Mouse (Mus musculus) CH12.LX (cell line): ENCODE measurements around the gene Crtc1. TPM values are rescaled to one million over a fixed set of nuclear protein-coding genes. Genes with fewer than 3 reads are reported as not detected.

ENCODE experiments used
- DNase-seq: peaks from one replicate; pipeline ENCODE4 v3.0.0-alpha.2; 2013; ENCODE audit errors: extremely low read depth
- H3K27ac ChIP-seq: 2 replicates; pipeline ENCODE4 v1.5.1; 2012; ENCODE audit warnings: low read depth, mild to moderate bottlenecking, control low read depth, moderate library complexity; ENCODE audit not compliant: insufficient read depth
- H3K27me3 ChIP-seq: replicated peaks from 2 replicates; pipeline ENCODE3; 2012; ENCODE audit warnings: inconsistent platforms
- H3K36me3 ChIP-seq, 2 experiments: replicated peaks in 1 of 2; 2 replicates each; pipeline versions ENCODE3 to v1.6.1; 2012; ENCODE audit warnings: inconsistent platforms in 1 of 2, low read length in 1 of 2, mild to moderate bottlenecking in 1 of 2, mixed read lengths in 1 of 2, moderate library complexity in 1 of 2; ENCODE audit not compliant: control insufficient read depth in 1 of 2, insufficient read depth in 1 of 2
- H3K4me1 ChIP-seq, 2 experiments: 2 replicates each; pipeline ENCODE4 v1.6.1; 2012; ENCODE audit warnings: inconsistent platforms in 1 of 2, moderate library complexity in 1 of 2; ENCODE audit not compliant: insufficient read depth in 2 of 2, control insufficient read depth in 1 of 2
- H3K4me2 ChIP-seq: 2 replicates; pipeline ENCODE4 v1.6.1; 2012; ENCODE audit warnings: low read depth, mild to moderate bottlenecking, control low read depth; ENCODE audit not compliant: poor library complexity, insufficient read depth, severe bottlenecking
- H3K4me3 ChIP-seq, 3 experiments: fragments of 150-350 bp in 1 of 3; sonication (generic) in 1 of 3; replicated peaks in 1 of 3; 2 replicates each; pipeline versions ENCODE3 to v1.5.1; 2011 to 2012; ENCODE audit warnings: low read depth in 2 of 3, low read length in 2 of 3, mild to moderate bottlenecking in 2 of 3, moderate library complexity in 2 of 3, control low read depth in 1 of 3, improper control_type of control experiment in 1 of 3, inconsistent platforms in 1 of 3, mixed read lengths in 1 of 3; ENCODE audit not compliant: poor library complexity in 1 of 3
- H3K79me2 ChIP-seq: replicated peaks from 2 replicates; pipeline ENCODE4 v1.6.1; 2012; ENCODE audit warnings: mild to moderate bottlenecking, moderate library complexity; ENCODE audit not compliant: control insufficient read depth, poor library complexity, insufficient read depth, severe bottlenecking; ENCODE audit errors: extremely low read depth
- H3K9ac ChIP-seq: 2 replicates; pipeline ENCODE4 v1.6.1; 2012; ENCODE audit warnings: low read depth, mild to moderate bottlenecking, control low read depth, moderate library complexity; ENCODE audit not compliant: insufficient read depth
- H3K9me3 ChIP-seq: replicated peaks from 2 replicates; pipeline ENCODE3; 2012; ENCODE audit warnings: low read length, inconsistent platforms, mixed read lengths
- BHLHE40 ChIP-seq: IDR thresholded peaks from 2 replicates; pipeline ENCODE4 v1.6.1; 2011; ENCODE audit warnings: mild to moderate bottlenecking, low read depth, low read length, improper control_type of control experiment
- CHD2 ChIP-seq: IDR thresholded peaks from 2 replicates; pipeline ENCODE4 v1.6.1; 2011; ENCODE audit warnings: low read length, improper control_type of control experiment
- E2F4 ChIP-seq: IDR thresholded peaks from 2 replicates; pipeline ENCODE4 v1.6.1; 2011; ENCODE audit warnings: low read depth, low read length, improper control_type of control experiment; ENCODE audit not compliant: insufficient replicate concordance
- ELF1 ChIP-seq: IDR thresholded peaks from 2 replicates; pipeline ENCODE4 v1.6.1; 2014; ENCODE audit warnings: low read depth, mild to moderate bottlenecking, inconsistent platforms, low read length, improper control_type of control experiment
- GABPA ChIP-seq: IDR thresholded peaks from 2 replicates; pipeline ENCODE4 v1.6.1; 2012; ENCODE audit warnings: low read depth, low read length, improper control_type of control experiment, inconsistent platforms; ENCODE audit not compliant: insufficient replicate concordance
- HCFC1 ChIP-seq: IDR thresholded peaks from 2 replicates; pipeline ENCODE4 v1.6.1; 2012; ENCODE audit warnings: low read depth, mild to moderate bottlenecking, inconsistent platforms, low read length, improper control_type of control experiment
- IRF4 ChIP-seq: IDR thresholded peaks from 2 replicates; pipeline ENCODE4 v1.6.1; 2014; ENCODE audit warnings: low read depth, mild to moderate bottlenecking, inconsistent platforms, low read length, improper control_type of control experiment
- JUN ChIP-seq: IDR thresholded peaks from 2 replicates; pipeline ENCODE4 v1.6.1; 2011; ENCODE audit warnings: low read depth, mild to moderate bottlenecking, low read length, improper control_type of control experiment, moderate library complexity; ENCODE audit not compliant: insufficient read depth
- JUND ChIP-seq: conservative IDR thresholded peaks from 2 replicates; pipeline ENCODE4 v1.6.1; 2011; ENCODE audit warnings: low read depth, low read length, improper control_type of control experiment
- MAFK ChIP-seq: IDR thresholded peaks from 2 replicates; pipeline ENCODE4 v1.6.1; 2011; ENCODE audit warnings: low read length, improper control_type of control experiment; ENCODE audit not compliant: insufficient replicate concordance
- MEF2A ChIP-seq: IDR thresholded peaks from 2 replicates; pipeline ENCODE4 v1.6.1; 2014; ENCODE audit warnings: low read depth, mild to moderate bottlenecking, inconsistent platforms, low read length, improper control_type of control experiment, borderline replicate concordance
- MYC ChIP-seq: IDR thresholded peaks from 2 replicates; pipeline ENCODE4 v1.6.1; 2011; ENCODE audit warnings: low read depth, mild to moderate bottlenecking, improper control_type of control experiment, low read length
- NELFE ChIP-seq: IDR thresholded peaks from 2 replicates; pipeline ENCODE4 v1.6.1; 2011; ENCODE audit warnings: low read depth, low read length, improper control_type of control experiment
- POLR2A ChIP-seq: IDR thresholded peaks from 2 replicates; pipeline ENCODE4 v1.6.1; 2011; ENCODE audit warnings: low read depth, mild to moderate bottlenecking, improper control_type of control experiment, low read length
- POLR2AphosphoS2 ChIP-seq: IDR thresholded peaks from 2 replicates; pipeline ENCODE4 v1.6.1; 2011; ENCODE audit warnings: low read depth, low read length, improper control_type of control experiment
- RAD21 ChIP-seq: IDR thresholded peaks from 2 replicates; pipeline ENCODE4 v1.6.1; 2011; ENCODE audit warnings: low read depth, mild to moderate bottlenecking, low read length, improper control_type of control experiment, moderate library complexity
- SIN3A ChIP-seq: IDR thresholded peaks from 2 replicates; pipeline ENCODE4 v1.6.1; 2012; ENCODE audit warnings: low read length, improper control_type of control experiment, inconsistent platforms
- SMC3 ChIP-seq: IDR thresholded peaks from 2 replicates; pipeline ENCODE4 v1.6.1; 2011; ENCODE audit warnings: low read depth, low read length, improper control_type of control experiment
- ZC3H11A ChIP-seq: IDR thresholded peaks from 2 replicates; pipeline ENCODE4 v1.6.1; 2012; ENCODE audit warnings: low read depth, mild to moderate bottlenecking, inconsistent platforms, low read length, improper control_type of control experiment
- ZKSCAN1 ChIP-seq: IDR thresholded peaks from 2 replicates; pipeline ENCODE4 v1.6.1; 2012; ENCODE audit warnings: low read depth, inconsistent platforms, low read length, improper control_type of control experiment, borderline replicate concordance
- dilution Hi-C: fragments of 300-500 bp; cut with MboI; formaldehyde crosslinking; loops from 2 replicates; pipeline ENCODE4 v1.14.3; 2020; ENCODE audit warnings: low sequenced_read_pairs; ENCODE audit not compliant: extremely low pct_unique_long_range_greater_than_20kb, extremely low pct_ligation_motif_present
- in situ Hi-C: fragments of 300-500 bp; cut with MboI; formaldehyde crosslinking; loops from 3 replicates; pipeline ENCODE4 v1.14.3; 2019; ENCODE audit warnings: low sequenced_read_pairs, low pct_ligation_motif_present, low pct_unique_long_range_greater_than_20kb, mixed read lengths
- polyA plus RNA-seq: library from polyadenylated mRNA; unstranded; fragments of >175 nt; gene quantifications from 2 replicates; pipeline ENCODE4 v1.2.1, GENCODE M21; 2012; ENCODE audit warnings: low read depth; ENCODE audit not compliant: insufficient read length
- total RNA-seq, 2 experiments: library from RNA; depleted of rRNA; stranded (reverse); fragments of 300-350 nt in 1 of 2; fragments of >200 nt in 1 of 2; gene quantifications; 2 replicates each; pipeline ENCODE4 v1.2.3; 2012 to 2014

Gene Crtc1
- total and polyA plus RNA-seq, 3 experiments, result 2.0 to 8.6 (median 2.2) TPM

GRCm38 (mm10) chr8:70421349-70422104 lies 17.9 kb downstream of the Crtc1 start:
- dilution Hi-C loops, result no loop called here

GRCm38 (mm10) chr8:70419879-70420643 lies 19.3 kb downstream of the Crtc1 start:
- Histone ChIP-seq H3K9ac (no peak overlapping the region), H3K27me3 (no peaks in the 10 kb centered on the region), H3K27ac (no peak overlapping the region), H3K79me2 (no peaks in the 10 kb centered on the region), H3K4me1 (no peaks in the 10 kb centered on the region; a peak in 1 of 4 replicates), H3K9me3 (no peaks in the 10 kb centered on the region), H3K4me2 (no peak overlapping the region), H3K4me3 (no peak overlapping the region), H3K36me3 (peaks cover 0 to 43% of the 10 kb centered on the region in 2 experiments)
- TF ChIP-seq HCFC1, result no peak
- no peak for TF ChIP-seq E2F4
- TF ChIP-seq IRF4, result no peak
- TF ChIP-seq JUND, result no peak
- no peak for DNase-seq
- in situ Hi-C loops, result loop anchor here (10.0 kb wide), 1 partner anchor 85 kb away; the partner anchor contains the start of gene Rex1bd
- dilution Hi-C loops, result no loop called here

More at GRCm38 (mm10) chr8:70421349-70422104, 17.9 kb downstream of the Crtc1 start:
- H3K27ac ChIP-seq, result no peak overlapping the region
- no peak overlapping the region for H3K4me2 ChIP-seq
- H3K27me3 ChIP-seq, result no peaks in the 10 kb centered on the region
- in situ Hi-C loops, result no loop called here
- H3K4me1 ChIP-seq, result peaks cover 0 to 7% of the 10 kb centered on the region in 2 experiments; a peak in 3 of 4 replicates
- no peak for DNase-seq
- H3K36me3 ChIP-seq, result peaks cover 0 to 39% of the 10 kb centered on the region in 2 experiments
- no peak for TF ChIP-seq GABPA
- TF ChIP-seq BHLHE40, result no peak
- H3K4me3 ChIP-seq, result no peak overlapping the region
- no peaks in the 10 kb centered on the region for H3K79me2 ChIP-seq
- H3K9me3 ChIP-seq, result no peaks in the 10 kb centered on the region
- H3K9ac ChIP-seq, result no peak overlapping the region

- Histone ChIP-seq H3K4me1 (no peaks in the 10 kb centered on the region; a peak in 1 of 4 replicates), H3K27ac (no peak overlapping the region), H3K36me3 (peaks cover 0 to 45% of the 10 kb centered on the region in 2 experiments), H3K9me3 (no peaks in the 10 kb centered on the region), H3K4me2 (no peak overlapping the region), H3K4me3 (no peak overlapping the region), H3K79me2 (no peaks in the 10 kb centered on the region), H3K9ac (no peak overlapping the region), H3K27me3 (no peaks in the 10 kb centered on the region)
- no peak for DNase-seq
- in situ Hi-C loops, result loop anchor here (10.0 kb wide), 1 partner anchor 86 kb away; the partner anchor contains the start of gene Rex1bd
- TF ChIP-seq SMC3 (no peak), MAFK (no peak), IRF4 (no peak), MEF2A (no peak), JUN (no peak), ELF1 (no peak), ZKSCAN1 (no peak), MYC (no peak), RAD21 (no peak), ZC3H11A (no peak), NELFE (no peak), POLR2AphosphoS2 (no peak), HCFC1 (no peak), SIN3A (no peak), JUND (no peak), E2F4 (no peak), POLR2A (no peak), CHD2 (no peak)
- dilution Hi-C loops, result no loop called here
Measured at GRCm38 (mm10) chr8:70418954-70419353, 20.4 kb downstream of the Crtc1 start.
